In genomic region chr4:46744583-46745155, GRCm38 (mm10) we compare ENCODE assay signal across 21 mouse cellular contexts.
DNase-seq lines count a peak whose midpoint lies in the region; ATAC-seq and TF ChIP-seq lines count a peak whose summit lies in the region.
"Had no signal": no experiment of that assay in that cellular context is flagged by ENCODE, and none has a peak within 500 bp of the region (broad histone marks: within the 10 kb centered on the region; RNA-seq: fewer than 3 reads in every experiment).

No protein-coding gene starts in this region.

- H3K4me3 ChIP-seq in heart, embryonic 15.5 days = no peak overlapping the region
- H3K4me3 ChIP-seq in lung, postnatal 0 days (ENCODE audit: low read depth, low read length) = no peak overlapping the region
- H3K4me3 ChIP-seq in thymus, adult 2 months (ENCODE audit: control insufficient read depth, insufficient read depth, low read length) = no peak overlapping the region
- H3K4me3 ChIP-seq: embryonic facial prominence, embryonic 10.5 days; gastrocnemius, adult 2 months; hindbrain, embryonic 13.5 days; megakaryocyte, embryonic 14.5 days; midbrain, embryonic 15.5 days; myocyte; stomach, embryonic 15.5 days had no signal

- no peaks in the 10 kb centered on the region for H3K36me3 ChIP-seq in heart, embryonic 15.5 days
- no peaks in the 10 kb centered on the region for H3K36me3 ChIP-seq in lung, postnatal 0 days (ENCODE audit: insufficient read depth, low read length)
- H3K36me3 ChIP-seq in thymus, adult 2 months (ENCODE audit: control insufficient read depth, insufficient read depth, low read length) = no peaks in the 10 kb centered on the region
- H3K36me3 ChIP-seq: embryonic facial prominence, embryonic 10.5 days; hindbrain, embryonic 13.5 days; midbrain, embryonic 15.5 days; stomach, embryonic 15.5 days had no signal

- TF ChIP-seq CTCF in lung, postnatal 0 days (IDR thresholded peaks at IDR 0.05) = no peak
- no peak for TF ChIP-seq CTCF in thymus, adult 2 months (IDR thresholded peaks at IDR 0.05; ENCODE audit: borderline replicate concordance, control insufficient read depth, extremely low read depth, insufficient read depth, low read length, poor library complexity)

- no peak overlapping the region for H3K9ac ChIP-seq in heart, embryonic 15.5 days
- no peak overlapping the region for H3K9ac ChIP-seq in lung, postnatal 0 days (replicated peaks; ENCODE audit: low read depth)
- H3K9ac ChIP-seq: hindbrain, embryonic 13.5 days; liver, embryonic 14.5 days; midbrain, embryonic 15.5 days; stomach, embryonic 15.5 days had no signal

- ATAC-seq in heart, embryonic 15.5 days (replicated peaks; ENCODE audit: insufficient number of reproducible peaks, insufficient read depth, low FRiP score, low read depth) = no peak
- no peak for ATAC-seq in lung, postnatal 0 days
- ATAC-seq: inflammation-experienced regulatory T-cells, adult 6 months; midbrain, embryonic 15.5 days had no signal

- peaks cover 19% of the 10 kb centered on the region for H3K4me1 ChIP-seq in heart, embryonic 15.5 days (replicated peaks)
- no peaks in the 10 kb centered on the region for H3K4me1 ChIP-seq in lung, postnatal 0 days (ENCODE audit: insufficient read depth, low read depth, low read length)
- H3K4me1 ChIP-seq in thymus, adult 2 months (replicated peaks; ENCODE audit: control insufficient read depth, insufficient read depth, low read length) = no peaks in the 10 kb centered on the region
- H3K4me1 ChIP-seq: stomach, embryonic 15.5 days had no signal

- H3K9me3 ChIP-seq in heart, embryonic 15.5 days (replicated peaks) = no peaks in the 10 kb centered on the region
- H3K9me3 ChIP-seq in lung, postnatal 0 days (ENCODE audit: low read length) = no peaks in the 10 kb centered on the region
- H3K9me3 ChIP-seq: embryonic facial prominence, embryonic 10.5 days; hindbrain, embryonic 13.5 days; megakaryocyte, embryonic 14.5 days; midbrain, embryonic 15.5 days; stomach, embryonic 15.5 days had no signal

- H3K27ac ChIP-seq in heart, embryonic 15.5 days = 0 out of 2 replicates have a peak overlapping the region, but pooled peaks have one; percentile 20
- no peak overlapping the region for H3K27ac ChIP-seq in lung, postnatal 0 days (ENCODE audit: low read length)
- H3K27ac ChIP-seq in thymus, adult 2 months (ENCODE audit: control insufficient read depth, insufficient read depth, low read length) = no peak overlapping the region
- H3K27ac ChIP-seq: embryonic facial prominence, embryonic 10.5 days; gastrocnemius, adult 2 months; hindbrain, embryonic 13.5 days; liver, embryonic 14.5 days; midbrain, embryonic 15.5 days; stomach, embryonic 15.5 days had no signal

- TF ChIP-seq POLR2A in thymus, adult 2 months (IDR thresholded peaks at IDR 0.05; ENCODE audit: control insufficient read depth, extremely low read depth, insufficient read depth, low read length, poor library complexity) = no peak

- no peak for TF ChIP-seq EP300 in lung, postnatal 0 days (IDR thresholded peaks at IDR 0.05)

- H3K27me3 ChIP-seq in heart, embryonic 15.5 days = 0 out of 2 replicates have a peak, but pooled peaks cover 7% of the 10 kb centered on the region
- H3K27me3 ChIP-seq in lung, postnatal 0 days (replicated peaks; ENCODE audit: insufficient read depth, low read length) = no peaks in the 10 kb centered on the region
- H3K27me3 ChIP-seq in thymus, adult 2 months (ENCODE audit: control insufficient read depth, insufficient read depth, low read length) = no peaks in the 10 kb centered on the region
- H3K27me3 ChIP-seq: midbrain, embryonic 15.5 days; stomach, embryonic 15.5 days had no signal

- intact Hi-C loops in heart, postnatal 14 days (cut with DNase I) = no loop called here

- WGBS in heart, embryonic 15.5 days = 61% methylated on average over 7 of the region's 7 CpGs
- 67% methylated on average over 7 of the region's 7 CpGs for WGBS in lung, postnatal 0 days
- WGBS in thymus, adult 2 months = 95% methylated on average over 7 of the region's 7 CpGs

- no peak for DNase-seq in heart, adult 11 months
- DNase-seq in cerebellum, adult 11-12 months = peak; percentile 79
- peak; percentile 77 to 79 for DNase-seq in cerebellum, postnatal 10 days
- peak; percentile 29 to 46 for DNase-seq in heart, postnatal 14 days
- no peak for DNase-seq in lung, postnatal 0 days (ENCODE audit: low spot score)
- DNase-seq in thymus, adult 2 months = no peak
- no peak for DNase-seq in lung, postnatal 14 days
- DNase-seq: adrenal gland, adult 2 months; gastrocnemius, adult 2 months; kidney, adult 9 months; kidney, postnatal 36 days; thymus, adult 18-20 months had no signal

- H3K4me2 ChIP-seq in heart, embryonic 15.5 days = no peak overlapping the region
- H3K4me2 ChIP-seq in lung, postnatal 0 days (replicated peaks; ENCODE audit: low read depth, low read length) = no peak overlapping the region
- H3K4me2 ChIP-seq: hindbrain, embryonic 13.5 days; midbrain, embryonic 15.5 days; stomach, embryonic 15.5 days had no signal

Comparison
In these comparisons a context has a peak if more than half of its experiments do, and no peak if none do; other contexts are left out.
1. DNase-seq: peak in cerebellum, adult 11-12 months (single experiment), cerebellum, postnatal 10 days (2 of 2) and heart, postnatal 14 days (2 of 2); none in heart, adult 11 months (single experiment), lung, postnatal 0 days (single experiment), thymus, adult 2 months (single experiment) and lung, postnatal 14 days (single experiment).